Mouse (Mus musculus) frontal cortex, adult (tissue): Measurements from ENCODE around the gene Arl5c.

Experiments used
- ATAC-seq: cut with Nextera tagmentation; 2 replicates; pipeline ENCODE4 v1.9.2; 2017; ENCODE audit warnings: mild to moderate bottlenecking, moderate library complexity, mixed read lengths; ENCODE audit not compliant: low TSS enrichment

Gene Arl5c

DNA sequence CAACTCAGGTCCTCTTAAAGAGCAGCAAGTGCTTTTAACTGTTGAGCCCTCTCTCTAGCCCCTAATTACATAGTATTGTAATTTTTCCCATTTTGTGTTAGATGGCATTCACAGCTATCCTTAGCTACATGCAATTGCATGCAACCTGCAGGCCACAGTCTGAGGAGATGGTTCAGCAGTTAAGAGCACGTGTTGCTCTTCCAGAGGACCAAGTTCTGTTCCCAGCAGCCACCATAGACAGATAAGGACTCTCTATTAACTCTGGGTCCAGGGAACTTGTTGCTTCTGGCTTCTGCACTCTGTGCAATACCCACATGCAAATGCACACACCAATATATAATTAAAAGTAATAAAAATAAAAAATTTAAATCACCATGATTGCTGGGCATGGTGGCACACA, 710 bp upstream of the Arl5c start:
- ATAC-seq: no peak

DNA sequence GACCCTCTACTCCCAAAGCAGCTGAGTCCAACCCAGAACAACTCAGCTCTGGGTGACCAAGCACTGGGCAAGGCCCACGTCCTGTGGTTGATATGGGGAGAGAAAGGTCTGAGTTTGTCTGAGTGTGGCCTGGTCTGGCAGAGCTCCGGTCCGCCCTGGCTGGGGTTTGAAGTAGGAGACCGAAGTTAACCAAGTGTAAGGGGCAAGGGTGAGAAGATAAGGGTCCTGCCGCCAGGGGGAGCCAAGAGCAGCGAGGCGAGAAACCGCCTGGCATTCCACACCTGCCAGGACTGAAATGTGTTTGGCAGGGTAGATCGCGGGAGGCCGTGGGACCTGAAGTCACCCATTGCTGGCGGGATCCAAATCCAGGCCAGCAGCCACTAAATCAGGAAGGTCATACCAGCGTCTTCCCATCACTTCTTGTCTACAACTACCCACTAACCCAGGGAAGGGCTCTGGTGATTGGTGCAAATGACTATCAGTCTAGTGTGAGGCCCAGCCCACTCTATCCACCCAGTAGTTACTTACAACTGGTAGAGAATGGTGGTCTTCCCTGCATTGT, 1.4 kb downstream of the Arl5c start:
- ATAC-seq: peak; percentile 41; the same call in 1 of the 2 replicates

DNA sequence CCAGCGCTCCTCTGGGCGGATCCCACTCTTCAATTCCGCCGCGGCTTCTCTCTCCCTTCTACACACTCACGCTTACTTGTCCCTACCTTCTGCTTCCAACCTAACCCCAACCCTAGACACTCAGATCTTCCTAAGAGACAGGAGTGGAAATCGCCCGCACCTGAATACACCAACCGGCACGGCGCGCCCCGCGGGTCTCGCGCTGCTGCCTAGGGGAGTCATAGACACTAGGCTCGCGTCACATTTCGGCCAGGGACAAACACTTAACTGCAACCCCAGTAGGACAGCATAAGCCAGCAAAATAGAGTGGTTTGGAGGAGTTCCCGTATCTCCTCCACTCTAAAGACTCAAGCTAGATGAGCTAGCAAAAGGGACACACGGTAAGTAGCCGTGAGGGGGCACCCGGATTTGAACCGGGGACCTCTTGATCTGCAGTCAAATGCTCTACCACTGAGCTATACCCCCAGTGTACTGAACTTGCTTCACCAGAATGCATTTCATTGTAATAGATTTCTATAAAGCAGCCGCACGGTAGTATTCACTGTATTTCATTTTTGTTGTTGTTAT, 7.4 kb downstream of the Arl5c start:
- peak; percentile 53 for ATAC-seq

DNA sequence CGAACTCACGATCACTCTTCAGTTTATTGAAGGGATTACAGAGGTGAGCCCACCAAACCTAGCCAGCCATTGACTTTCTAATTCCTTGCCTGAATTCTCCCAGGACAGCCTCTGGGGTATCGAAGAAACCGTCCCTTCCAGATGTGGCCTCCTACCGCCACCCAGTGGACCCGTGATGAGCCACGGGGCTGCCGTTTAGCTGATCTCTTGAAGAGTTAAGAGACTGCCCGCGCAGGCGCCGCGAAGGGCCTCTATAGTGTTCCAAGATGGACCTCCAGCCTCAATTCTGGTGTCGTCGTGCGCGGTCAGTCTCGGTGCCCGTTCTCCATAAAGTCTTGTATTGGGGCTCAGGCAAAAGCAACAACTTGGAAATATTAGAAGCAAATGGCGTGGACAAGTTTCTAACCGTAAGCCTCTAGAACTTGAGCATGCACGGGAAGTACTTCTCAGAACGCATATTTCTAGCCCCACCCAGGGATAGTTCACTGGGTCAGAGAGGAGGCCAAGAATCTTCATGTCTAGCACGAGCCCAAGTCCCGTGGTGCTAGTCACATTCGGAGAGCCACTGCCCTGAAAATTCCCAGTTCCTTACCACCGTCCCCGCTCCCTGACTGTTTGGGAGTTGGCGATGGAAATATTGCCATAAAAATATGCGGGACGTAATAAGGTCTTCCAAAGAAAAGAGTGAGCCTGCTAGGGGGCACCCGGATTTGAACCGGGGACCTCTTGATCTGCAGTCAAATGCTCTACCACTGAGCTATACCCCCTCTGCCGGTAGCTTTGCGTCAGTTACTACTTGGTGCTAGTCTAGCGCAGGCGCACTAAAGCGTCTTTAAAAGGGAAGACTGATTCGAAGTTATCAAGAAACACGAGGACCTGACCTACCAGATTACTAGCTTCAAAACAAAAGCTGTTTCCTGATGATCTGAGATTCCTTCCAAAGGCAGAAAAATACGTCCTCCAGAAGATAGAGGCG, 8.1 kb downstream of the Arl5c start:
- peak; percentile 58 for ATAC-seq

DNA sequence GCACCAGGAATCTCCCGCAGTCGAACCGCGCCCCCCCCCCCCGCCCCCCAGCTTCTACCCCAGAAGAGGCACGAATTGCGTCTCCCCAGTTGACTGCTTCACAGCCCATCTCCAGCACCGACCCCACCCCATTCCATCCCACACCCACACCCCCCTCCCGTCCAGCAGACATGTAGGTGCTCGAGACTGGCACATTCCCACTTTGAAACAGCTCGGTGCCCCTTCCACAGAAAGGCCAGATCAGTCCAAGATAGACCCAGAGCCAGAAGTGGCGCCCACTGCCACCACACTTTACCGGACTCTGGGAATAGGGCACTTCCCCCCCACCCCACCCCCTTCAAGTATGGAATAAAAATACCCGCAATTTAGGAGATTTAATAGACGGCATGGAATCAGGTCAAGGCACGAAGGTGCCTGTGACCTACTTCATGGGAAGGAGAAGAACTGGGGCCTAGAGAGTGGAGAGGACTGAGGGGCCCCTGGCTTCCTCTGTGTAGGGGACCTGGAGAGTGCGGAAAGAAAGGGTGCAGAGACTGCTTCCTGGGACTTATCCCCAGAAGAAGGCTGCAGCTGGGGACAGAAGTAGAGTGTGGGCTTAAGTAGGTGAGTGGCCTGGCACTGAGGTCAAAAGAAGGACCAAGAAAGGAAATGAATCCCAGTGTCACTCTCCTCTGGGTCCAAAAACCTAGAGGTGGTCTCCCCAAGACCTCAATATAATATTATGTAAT, 9.1 kb downstream of the Arl5c start:
- no peak for ATAC-seq

DNA sequence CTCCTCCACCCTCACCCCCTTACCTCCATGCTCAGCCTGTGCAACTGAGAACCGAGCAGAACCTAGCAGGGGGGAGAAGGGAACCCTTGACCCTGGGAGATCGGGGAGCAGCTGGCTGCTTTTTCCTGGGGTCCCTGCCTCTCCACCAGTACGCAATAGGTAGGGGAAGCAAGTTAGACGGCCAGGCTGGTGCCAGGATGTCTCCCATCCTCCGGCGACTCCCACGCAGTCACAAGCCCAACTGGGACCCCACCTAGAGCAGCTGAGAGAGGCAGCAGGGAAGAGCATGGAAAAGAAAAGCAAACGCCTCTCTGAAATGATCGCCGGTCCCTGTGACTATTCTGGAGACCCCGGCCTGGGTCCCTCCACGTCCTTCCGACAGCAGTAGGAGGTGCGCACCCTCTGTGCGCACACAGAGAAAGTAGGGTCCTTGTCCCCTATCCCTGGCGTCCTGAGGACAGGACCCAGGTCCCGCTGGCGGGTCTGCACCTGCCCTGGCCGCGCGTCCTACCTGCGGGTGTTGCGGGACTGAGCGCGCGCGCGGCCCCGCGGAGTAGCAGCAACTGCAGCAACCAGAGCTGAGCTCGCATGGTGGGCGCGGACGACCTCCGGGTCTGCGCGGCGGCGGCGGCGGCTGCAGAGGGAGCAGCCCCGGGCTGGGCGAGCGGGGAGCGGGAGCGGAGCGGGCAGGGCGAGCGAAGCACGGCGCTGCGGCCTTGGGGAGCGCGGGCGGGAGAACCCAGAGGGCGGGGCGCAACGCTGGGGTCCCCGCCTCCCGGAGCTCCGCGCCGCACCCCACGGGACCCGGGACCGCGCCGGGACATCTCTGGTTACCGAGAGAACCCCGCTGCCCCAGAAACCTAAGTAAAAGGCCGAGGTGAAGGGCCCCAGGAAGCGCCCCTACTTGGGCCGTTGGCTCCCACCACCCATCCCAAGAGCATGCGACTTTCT, 10.0 kb downstream of the Arl5c start, which contains the start of gene Plxdc1:
TSS of gene Plxdc1 (minus strand) at position 718 of the 951 bp plus-strand sequence.
- ATAC-seq: 0 out of 2 replicates have a peak, but pooled peaks have one; percentile 7

DNA sequence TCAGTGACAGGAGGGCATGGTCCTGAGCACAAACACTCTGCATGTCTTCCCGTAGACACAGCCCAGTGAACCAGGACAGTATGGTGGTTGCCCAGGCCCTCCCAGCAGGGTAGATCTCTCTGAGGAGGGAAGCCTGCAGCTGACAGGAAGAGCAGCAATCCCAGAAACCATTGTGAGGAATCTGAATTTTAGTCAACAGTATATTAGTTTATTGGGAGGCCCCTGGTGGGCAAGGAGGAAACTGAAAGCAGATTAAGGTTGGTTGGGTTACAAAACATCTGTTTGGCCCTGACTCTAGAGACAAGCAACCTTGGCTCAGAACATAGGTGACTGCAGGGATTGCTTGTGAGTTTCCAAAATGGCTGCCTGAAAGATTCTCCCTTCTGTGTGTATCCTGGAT, 12.0 kb downstream of the Arl5c start:
- no peak for ATAC-seq

DNA sequence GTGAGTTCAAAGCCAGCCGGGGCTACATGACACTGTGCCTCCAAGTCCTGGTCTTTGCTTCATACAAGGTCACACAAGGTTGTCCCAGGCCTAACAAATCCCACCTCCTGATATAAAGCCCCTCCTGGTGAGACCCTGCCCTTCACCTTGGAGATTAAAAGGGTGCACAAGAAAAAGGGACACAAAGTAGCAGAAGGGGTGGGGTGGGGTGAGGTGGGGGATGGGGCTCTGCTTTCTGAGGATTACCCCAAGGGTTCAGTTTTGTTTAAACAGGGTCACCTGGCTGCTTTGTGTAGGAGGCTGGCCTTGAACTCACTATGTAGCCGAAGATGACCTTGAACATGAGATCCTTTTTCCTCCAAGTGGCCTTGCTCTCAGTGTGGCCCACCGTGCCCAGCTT, 12.5 kb downstream of the Arl5c start:
- ATAC-seq: no peak

DNA sequence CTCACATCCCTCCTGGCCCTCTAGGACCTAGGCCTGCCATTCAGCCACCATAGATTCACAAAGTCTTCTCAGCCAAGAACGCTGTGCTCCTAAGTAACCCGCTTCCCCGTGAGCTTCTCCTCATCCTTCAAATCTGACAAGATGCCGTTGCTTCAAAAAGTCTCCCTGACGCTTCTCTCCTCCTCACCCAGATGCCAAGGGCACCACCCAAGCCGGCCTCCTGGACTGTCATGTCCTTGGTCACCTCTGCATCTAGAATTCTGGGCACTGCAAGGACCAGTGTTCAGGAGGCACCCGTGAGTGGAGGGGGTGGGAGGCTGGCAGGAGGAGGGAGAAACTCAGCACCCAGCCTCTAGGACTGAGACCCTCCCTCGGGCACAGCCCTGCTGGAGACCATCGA, 13.3 kb downstream of the Arl5c start:
- ATAC-seq: no peak

DNA sequence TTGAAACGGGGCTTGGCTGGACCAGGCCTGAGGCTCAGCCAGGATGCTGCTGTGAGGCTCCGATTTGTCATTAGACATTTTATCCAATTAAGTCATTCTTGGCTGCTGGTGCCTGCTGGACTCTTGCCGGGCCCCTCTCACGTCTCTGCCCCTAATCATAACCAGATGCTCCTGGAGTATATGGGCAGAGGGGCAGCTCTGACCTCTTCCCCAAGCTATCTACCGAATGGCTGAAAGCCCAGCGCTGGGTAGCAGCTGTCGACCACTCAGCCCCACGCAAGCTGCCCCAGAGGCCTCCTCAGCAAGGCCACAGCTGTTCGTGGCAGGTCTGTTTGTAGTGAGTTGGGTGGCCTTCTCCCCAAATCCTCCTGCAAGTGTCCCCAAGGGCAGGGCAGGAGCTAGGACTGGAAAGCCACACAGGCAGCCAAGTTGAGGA, 15.4 kb downstream of the Arl5c start:
- ATAC-seq: no peak

DNA sequence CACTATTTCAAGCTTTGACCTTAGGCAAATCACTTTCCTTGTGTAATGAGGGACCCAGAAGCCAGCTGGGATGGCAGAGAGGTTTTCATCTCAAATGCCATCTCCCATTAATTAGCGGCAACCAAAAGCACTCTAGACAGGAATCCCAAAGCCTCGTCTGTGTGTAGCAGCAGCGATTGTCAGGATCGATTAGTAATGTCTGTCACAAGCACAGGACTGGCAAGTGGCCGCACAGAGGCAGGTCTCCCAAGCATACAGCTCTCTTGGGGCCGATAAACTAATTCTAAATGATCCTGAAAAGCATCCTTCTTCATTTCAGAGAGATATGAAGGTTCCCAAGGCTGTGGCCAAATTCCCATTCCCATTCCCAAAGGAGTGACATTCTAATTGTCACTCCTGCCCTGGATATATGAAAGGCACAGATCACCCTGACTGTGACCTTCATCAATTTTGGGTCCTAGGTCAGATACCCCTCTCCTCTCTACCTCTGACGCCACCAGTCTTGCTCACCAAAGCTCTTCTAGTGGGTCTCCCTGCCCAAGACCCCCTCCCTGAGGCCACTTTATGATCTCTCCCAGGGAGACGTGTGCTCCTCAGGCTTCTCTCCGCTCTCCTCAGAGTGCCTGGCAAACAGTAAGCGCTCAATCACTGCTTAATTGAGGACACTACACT, 16.0 kb downstream of the Arl5c start:
- no peak for ATAC-seq

DNA sequence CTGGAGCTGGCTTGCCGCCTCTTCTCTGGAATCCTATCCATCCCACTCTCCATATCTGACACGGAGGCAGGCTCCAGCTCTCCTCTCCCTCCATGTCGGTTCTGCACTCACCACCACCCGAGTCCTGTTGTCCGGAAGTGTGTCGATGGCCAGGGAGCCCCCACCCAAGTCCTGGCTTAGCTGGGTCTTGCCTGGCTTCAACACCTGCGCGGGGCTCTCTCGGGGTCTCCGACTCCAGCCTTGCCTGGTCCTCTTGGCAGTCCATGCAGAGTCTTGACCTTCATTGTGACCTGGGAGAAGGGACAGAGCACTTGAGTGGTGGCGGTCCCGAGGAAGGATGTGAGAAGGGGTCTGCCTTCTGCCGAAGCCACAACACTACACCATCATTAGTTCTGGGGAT, 17.6 kb downstream of the Arl5c start:
- no peak for ATAC-seq

DNA sequence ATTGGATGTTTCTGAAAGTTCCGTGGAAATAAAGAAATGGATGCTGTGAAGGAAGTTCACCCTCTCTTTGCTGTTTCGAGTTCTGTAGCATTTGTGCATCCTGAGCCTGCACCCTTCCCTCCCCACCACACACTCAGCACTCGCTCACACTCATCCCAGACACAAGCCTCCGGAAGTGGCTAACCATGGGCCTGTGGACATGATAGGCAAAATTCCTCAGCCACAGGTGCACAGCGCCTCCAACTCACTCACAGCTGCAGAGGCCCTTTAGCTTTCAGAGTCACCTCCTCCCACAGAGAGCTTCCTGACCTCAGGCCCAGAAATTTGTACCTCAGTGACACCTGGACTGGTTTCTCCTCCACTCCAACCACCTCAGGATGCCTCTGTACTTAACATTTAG, 18.2 kb downstream of the Arl5c start:
- ATAC-seq: no peak

DNA sequence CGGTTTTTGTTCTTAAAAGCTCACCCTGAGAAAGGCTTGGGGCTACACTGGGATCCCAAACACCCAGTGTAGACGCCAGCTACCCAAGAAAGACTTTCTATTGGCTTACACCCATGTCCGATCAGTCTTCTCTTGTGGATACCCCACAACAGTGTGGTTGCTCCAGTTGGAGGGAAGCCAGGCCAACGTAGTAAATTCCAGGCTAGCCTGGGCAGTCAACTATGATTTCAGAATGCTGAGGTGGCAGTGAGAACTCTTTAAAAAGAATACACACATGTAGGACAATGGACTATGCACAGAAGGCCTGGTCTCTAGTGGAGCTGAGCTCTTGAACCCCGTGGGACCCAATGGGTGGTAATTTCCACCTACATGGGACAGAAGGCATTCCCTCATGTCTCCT, 21.2 kb downstream of the Arl5c start:
- no peak for ATAC-seq

DNA sequence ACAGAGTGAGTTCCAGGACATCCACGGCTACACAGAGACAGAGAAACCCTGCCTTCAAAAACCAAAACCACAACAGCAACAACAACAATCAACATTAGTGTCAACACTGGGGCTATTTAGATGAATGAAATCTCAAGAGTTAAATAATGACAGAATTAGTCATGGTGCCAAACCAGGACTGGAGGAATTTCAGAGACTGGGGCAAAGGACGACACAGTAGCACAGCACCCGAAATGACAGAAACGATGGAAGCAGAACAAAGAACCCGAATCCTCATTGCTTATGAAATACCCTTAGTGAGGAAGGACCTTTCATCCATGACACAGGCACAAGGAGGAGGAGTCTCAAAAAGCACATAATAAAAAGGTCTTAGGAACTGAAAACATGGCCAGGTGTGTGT, 21.8 kb downstream of the Arl5c start:
- no peak for ATAC-seq

DNA sequence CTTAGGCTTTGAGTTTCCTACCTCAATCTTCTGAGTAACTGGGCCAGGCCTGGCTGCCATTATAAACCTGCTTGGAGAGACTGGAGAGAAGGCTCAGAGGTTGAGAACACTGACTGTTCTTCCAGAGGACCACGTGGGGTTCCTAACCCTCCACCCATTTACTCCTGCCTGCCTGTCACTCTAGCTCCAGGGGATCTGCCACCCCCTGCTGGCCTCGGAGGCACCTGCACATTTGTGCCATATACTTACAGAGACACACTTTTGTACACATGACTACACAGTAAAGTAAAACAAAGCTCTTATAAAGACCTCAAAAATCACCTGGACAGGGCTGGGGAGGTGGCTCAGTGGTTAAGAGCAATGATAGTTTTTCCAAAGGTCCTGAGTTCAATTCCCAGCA, 23.5 kb downstream of the Arl5c start:
- ATAC-seq: no peak

DNA sequence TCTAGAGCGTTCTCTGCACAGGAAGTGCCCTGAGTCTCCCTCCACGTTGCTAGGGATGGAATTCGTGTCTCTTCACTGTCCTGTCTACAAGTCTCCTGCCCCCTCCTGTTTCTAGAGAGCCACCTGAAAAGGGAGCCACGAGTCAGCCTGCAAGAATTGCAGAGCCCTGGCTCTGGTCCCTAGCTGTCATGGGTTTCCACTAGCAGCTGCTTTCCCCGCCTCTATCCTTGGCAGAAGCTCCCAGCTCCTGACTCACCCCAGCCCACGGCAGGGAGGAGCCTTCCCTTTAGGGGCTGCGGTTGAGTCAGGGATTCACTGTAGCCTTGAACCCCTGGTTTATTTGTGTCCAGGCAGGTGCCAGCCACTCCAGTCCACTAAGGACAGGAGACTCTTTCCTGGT, 24.7 kb downstream of the Arl5c start:
- peak; percentile 91 for ATAC-seq

DNA sequence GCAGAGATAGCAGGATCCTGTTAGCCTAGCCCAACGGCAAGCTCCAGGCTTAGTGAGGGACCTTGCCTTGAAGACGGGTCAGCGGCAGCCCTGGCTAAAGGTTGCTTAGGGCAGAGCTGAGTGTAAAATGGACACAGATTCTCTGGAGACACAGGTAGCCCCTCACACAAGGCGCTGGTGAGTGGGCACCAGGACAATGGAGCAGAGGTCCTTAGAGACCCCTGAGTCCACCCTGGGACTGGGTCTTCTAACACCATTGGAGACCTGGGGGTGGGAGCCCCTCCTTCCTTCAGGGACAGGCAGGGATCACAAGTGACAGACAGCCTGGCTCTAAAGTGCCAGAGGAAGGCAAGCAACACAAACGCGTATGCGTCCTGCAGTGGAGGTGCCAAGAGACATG, 25.2 kb downstream of the Arl5c start:
- no peak for ATAC-seq

DNA sequence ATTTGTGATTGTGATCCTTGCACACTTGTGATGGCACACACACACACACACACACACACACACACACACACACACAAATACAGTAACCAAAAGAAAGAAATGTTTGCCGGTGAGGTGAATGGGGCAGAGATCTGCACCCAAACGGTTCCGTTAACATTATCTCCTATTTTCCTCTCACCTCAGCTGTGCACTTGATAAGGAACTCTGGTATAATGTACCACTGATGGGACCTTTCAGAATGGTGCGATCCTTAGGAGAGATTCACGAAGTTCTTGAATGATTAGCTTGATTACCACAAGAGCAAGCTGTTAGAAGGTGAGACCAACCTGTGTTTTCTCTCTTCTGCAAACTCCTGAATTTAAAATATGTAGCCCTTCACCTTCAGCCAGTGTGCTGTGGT, 27.6 kb downstream of the Arl5c start:
- no peak for ATAC-seq

DNA sequence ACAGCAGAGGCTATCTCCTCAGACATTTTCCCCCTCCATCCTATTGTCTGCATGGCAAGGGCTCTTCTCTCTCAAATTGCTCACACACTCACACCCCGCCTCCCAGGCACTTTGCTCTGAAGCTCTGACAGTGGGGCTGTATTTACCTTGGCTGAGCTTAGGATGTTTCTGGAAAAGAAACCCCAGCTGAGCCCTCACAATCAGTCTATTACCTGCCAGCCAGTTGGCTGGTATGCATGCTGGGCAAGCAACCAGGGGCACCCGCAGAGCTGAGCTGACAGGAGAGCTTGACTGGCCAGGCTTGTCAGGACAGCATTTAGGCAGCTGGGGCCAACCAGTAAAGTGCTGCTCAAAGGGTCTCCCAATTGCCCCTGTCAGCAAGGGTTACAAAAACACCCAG, 28.9 kb downstream of the Arl5c start:
- ATAC-seq: no peak
